Mouse (Mus musculus) natural killer cell, adult 2 months (primary cell): Measurements from ENCODE around the gene Pcsk4.
A peak's percentile ranks its signal among the peaks of the same experiment; 100 is the strongest.

Experiments
- DNase-seq, 2 experiments: peaks; one replicate each; pipeline ENCODE4 v3.0.0; 2022; ENCODE audit warnings: low spot score in 2 of 2

The Pcsk4 gene

DNA sequence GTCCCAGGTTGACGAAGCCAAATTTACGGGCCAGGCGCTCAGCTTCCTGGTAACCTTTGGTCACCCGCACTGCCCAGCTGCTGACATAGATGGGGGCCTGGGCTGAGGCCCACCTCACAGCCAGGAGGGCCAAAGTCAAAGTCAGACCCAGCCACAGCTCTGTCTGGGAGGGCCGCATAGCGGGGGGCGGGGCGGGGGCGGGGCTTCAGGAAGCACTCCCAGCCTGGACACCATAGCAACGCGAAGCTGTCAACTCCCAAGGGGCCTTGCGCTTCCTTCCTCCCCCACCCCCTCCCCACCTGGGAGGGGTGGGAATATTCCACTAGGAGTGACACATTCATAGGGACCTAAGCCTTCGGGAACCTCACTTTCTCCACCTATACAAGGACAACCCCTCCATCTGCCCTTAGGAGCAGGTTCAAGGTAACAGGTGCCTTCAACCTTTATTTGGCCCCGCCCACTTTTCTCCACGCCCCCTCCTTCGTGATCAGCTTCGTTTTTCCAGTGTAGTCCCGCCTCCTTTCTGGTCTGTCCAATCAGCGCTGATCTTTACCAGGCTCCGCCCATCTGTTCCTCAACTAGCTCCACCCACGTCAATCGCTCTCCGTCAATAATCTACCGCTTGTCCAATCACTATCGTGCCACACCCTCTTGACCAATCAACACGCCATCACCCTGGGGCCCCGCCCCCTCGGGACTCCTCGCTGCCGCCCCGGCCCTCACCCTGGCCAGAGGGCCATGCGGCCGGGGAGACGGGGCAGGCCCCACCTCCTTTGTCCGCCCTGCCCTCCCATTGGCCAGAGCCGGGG lies at the start of gene Pcsk4, which contains the start of gene Reep6:
Pcsk4 (minus strand) TSS at position 226 of the 809 bp plus-strand sequence.
Reep6 (plus strand) TSS at position 681 of the 809 bp plus-strand sequence.
- peak; percentile 94 to 97 for DNase-seq

DNA sequence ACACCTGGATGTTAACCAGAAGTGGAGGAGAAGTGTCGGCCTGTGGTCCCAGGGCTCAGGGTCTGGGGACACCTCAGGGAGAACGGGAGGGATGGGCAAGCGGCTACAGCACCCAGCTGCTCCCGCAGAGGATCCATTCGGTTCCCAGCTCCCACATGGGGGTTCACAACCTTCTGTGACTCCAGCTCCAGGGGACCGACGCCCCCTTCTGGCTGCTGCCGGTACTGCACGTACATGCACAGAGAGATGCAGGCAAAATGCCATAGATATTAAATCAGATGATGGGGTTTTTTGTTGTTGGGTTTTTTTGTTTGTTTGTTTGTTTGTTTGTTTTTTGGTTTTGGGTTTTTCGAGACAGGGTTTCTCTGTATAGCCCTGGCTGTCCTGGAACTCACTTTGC lies 48.4 kb upstream of the Pcsk4 start:
- peak in 1 of 2 experiments; percentile 50 for DNase-seq

DNA sequence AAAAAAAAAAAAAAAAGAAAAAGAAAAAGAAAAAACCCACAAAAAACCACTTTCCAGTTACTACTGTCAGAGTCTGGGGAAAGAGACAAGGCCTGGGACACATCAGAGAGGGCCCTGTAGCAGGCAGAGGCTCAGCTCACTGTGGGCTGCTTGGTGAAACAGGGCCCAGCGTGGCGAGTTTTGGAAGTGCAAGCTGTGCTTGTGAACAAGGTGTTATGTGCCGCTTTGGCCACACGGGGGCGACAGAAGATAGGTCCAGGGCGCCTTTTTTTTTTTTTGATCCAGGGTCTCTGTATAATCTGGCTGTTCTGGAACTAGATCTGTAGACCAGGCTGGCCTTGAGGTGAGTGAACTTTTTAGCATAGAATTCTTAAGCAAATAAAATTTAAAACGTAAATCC lies 46.9 kb upstream of the Pcsk4 start:
- DNase-seq: peak; percentile 85 to 92

DNA sequence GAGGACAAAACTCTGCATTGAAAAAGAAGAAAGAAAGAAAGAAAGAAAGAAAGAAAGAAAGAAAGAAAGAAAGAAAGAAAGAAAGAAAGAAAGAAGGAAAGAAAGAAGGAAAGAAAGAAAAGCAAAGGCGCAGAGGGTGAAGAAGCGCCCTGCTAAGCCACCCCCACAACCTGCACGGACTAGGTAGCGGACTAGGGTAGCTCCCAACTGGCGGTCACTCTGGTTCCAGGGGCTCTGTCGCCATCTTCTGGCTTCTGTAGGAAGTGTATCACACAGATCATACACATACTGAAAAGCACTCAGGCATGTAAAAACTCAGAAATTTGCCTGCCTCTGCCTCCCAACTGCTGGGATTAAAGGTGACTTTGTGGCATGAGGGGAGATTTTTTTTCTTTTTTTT lies 44.8 kb upstream of the Pcsk4 start:
- peak; percentile 71 to 83 for DNase-seq

DNA sequence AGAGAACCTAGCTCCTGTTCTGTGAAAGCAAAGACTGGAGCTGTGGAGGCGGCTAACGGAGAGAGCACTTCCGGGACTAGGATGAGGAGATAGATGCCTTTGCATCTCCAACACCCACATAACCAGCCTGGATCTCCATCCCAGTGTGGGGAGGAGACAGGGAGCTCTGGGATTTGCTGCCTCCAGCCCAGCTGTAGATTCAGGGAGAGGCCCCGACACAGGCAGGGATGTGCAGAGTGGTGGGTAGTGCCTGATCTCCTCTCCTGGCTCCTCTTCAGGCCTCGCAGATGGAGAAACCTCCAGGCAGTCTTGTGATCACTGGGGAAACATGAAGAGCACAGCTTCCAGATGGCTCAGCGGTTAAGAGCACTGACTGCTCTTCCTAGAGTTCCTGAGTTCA lies 43.4 kb upstream of the Pcsk4 start:
- DNase-seq: no peak

DNA sequence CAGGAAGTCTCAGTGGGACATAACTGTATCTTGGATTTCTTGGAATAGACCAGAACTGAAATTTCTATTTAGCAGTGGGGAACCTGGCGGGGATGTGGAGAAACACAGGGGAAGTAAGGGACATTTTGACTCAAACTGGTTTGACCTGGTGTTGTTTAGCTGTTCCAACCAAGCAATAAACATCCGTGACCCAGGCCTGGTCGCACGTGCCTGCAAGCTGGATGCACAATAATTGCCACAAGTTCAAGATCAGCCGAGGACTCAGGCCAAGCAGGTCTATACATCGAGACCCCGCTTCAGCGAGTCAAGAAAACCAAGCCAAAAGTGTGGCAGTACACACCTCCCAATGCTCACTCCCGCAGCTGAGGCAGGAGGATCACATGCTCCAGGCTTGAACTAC lies 42.7 kb upstream of the Pcsk4 start:
- no peak for DNase-seq

DNA sequence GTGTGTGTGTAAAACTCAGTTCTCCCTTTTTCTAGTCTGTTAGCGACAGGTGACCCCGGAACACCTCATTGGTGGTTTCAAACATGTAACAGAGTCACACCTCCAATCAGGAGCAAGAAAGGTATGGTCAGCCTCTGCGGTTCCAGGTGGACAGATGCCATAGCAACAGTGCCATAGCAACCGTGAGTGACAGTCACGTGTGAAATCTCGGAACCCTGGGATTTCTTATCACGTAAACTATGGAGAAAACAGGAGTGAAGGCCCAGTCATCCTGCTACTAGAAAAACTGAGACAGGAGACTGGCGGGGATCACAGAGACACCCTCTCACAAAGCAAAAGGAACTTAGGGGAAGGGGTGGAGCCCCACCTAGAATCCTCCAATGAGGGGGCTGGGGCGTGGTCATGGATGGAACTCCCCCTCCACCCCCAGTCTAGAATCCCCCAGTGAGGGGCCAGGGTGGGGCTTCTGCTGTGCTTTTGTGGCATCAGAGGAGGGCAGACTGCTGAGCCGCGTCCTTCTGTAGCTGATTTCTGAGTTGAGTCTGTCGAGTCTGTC lies 42.2 kb upstream of the Pcsk4 start:
- peak; percentile 69 to 86 for DNase-seq

DNA sequence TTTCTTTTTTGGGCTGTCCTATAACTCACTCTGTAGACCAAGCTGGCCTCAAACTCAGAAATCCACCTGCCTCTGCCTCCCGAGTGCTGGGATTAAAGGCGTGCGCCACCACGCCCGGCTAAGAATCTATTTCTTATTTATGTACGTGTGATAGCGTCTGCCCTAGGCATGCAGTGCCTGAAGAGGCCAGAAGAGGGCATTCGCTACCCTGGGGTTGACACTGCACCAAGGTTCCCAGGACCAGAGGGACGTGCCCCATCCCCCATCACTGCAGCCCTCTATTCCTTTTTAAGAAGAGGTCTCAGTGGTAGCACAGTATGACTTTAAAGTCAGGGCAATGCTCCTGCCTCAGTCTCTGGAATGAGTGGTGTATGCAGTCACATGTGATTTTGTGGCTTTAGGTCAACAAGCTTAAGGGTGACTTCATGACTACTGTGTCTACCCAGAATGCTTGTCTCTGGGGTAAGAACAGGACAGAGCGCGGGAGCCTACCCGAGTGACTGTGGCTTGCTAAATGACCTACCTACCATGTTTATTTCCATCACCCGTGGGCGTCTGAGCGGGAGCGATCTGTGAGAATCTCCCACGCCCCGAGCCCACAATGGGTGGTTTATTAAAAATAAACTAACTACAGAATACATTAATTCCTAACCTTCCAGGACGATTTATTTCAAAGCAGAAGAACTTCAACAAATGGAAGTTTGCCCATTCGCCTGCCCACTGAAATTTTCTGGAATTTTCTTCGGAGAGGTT lies 40.9 kb upstream of the Pcsk4 start:
- DNase-seq: peak in 1 of 2 experiments; percentile 37

DNA sequence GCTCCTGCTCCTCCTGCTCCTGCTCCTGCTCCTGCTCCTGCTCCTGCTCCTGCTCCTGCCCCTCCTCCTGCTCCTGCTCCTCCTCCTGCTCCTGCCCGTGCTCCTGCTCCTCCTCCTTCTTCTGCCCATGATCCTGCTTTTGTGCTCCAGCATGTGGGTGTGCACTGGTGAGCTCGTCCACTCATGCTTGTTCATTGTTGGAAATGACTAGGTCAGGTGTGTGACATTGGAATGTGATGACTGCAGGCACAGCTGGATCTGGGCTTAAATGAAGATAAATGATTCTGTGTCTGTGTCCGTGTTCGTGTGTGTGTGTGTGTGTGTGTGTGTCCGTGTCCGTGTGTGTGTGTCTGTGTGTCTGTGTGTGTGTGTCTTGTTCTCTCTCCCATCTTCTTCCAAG lies 39.1 kb upstream of the Pcsk4 start:
- DNase-seq: no peak

DNA sequence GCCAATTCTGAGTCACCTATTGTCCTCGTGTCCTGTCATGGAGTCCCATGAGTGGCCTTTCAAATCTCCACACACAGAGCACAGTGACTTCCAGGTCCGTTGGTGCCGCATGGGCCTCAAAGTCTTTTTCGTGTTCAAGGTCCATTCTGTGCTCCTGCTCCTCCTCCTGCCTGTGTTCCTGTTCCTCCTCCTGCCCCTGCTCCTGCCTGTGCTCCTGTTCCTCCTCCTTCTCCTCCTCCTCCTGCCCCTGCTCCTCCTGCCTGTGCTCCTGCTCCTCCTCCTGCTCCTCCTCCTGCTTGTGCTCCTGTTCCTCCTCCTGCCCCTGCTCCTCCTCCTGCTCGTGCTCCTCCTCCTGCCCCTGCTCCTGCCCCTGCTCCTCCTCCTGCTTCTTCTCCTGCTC lies 38.7 kb upstream of the Pcsk4 start:
- DNase-seq: no peak

DNA sequence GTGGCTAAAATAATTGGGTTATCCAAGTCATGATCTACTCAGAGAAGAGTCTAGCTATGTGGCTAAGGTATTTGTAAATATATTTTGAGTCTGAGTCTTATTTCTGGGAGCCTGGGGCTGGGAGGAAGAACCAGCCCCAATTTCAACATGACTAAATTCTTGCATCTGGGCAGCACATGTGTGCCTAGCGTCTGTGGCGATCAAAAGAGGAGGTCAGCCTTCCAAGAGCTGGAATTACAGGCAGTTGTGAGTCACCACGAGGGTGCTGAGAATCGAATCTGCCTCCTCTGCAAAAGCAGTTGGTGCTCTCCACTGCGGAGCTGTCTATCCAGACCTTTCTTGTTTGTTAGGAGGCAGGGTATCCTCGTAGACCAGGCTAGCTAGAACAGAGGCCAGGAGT lies 36.4 kb upstream of the Pcsk4 start:
- no peak for DNase-seq

DNA sequence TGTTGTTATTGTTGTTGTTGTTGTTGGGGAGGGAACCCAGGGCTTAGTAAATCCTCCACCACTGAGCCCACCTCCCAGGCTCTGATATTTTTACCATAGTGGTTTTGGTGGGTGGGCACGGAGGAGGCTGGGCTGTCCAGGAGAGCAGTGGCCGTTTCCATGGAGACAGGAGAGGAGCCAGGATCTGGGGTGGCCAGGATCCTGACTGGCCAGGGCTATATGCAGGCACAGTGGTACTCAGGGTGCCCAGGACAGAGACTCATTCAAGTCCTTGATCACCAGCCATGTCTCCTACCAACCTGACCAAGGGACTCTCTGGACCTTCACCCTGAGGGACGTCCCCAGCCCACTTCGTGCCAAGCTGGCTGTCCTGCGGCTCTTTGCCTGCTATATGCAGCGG lies 34.4 kb upstream of the Pcsk4 start:
- no peak for DNase-seq

DNA sequence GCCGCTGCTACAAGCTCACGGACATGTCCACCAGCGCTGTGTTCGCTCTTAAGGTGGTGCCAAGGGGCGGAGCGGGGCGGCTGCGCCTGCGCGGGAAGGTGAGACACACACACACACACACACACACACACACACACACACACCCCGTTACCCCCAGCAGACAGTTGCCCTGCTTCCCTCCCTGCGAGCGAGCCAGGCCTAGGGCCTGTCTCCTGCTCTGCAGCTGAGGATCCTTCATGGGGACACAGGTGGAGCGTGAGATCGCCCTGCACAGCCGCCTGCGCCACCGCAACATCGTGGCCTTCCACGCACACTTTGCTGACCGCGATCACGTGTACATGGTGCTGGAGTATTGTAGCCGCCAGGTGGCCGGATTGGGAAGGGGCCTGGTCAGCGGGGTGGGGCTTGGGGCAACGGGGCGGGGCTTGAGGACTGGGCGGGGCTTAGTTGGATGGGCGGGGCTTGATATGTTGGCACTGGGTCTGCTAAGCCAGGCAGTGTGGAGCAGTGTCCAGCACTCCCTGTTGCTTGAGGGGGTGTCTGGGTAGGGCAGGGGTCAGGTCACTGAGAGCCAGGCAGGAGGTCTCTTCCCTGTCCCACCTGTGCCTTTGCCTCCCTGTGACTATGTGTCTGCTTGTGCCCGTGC lies 28.8 kb upstream of the Pcsk4 start:
- no peak for DNase-seq

DNA sequence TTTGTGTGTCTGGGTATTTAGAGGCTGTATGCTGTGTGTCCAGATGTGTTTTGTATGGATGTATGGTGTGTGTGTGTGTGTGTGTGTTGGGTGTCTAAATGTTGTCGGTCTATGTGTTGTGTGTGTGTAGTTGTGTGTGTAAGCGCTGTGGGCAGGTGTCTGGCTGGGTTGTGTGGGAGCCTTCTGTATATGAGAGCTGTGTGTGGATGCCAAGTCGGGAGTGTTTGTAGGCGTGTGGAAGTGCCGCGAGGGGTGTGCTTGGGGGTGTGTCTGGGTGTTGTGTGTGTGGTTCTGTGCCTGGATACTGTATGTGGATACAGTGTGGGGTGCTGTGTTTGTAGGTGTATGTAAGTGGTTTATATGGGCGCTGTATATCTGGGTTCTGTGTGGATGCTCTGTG lies 28.0 kb upstream of the Pcsk4 start:
- no peak for DNase-seq

DNA sequence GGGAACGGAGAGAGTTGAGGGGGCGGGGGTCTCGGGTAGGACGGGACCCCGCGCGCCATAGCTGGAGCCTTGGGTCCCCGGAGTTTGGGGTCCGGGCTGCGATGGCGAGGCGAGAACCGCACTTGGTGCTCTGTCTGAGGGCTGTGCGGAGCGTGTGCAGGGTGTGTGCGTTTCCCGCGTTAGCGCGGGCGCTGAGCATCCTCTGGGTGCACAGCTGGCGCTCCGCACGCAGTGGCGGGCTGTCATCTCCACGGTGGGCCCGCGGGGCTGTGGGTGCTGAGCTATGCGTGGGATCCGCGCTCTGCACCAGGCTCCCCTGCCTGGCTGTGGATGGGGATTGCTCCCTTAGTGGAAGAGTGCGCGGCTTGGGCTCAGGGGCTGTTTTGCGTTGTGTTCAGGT lies 27.4 kb upstream of the Pcsk4 start:
- DNase-seq: no peak

DNA sequence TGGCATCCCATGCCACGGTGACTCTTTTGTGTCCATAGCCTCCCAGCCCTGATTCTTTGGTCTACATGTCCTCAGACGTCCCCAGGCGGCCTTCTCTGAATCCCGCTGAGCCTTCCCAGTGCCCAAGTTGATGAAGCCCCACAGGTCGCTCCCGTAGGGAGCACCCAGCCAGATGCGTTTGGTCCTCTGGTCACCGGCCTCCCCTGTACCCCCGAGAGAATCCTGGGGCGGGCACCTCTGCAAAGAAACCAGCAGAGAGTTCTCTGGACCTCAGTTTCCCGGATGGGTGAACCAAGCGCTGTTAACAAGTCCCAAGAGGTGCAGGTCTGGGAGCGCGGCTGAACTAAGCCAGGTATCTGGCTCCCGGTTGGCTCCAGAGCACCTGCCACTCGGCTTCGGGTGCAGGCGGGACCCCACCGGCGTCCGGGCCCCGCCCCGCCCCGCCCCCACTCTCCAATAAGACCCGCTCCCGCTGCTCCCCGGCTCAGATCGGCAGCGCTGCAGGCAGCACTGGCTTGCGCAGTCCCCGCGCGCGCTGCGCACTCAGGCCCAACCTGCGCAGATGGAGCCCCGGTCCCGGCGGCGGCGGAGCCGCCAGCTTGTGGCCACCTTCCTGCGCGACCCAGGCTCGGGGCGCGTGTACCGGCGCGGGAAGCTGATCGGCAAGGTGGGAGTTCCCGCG lies 26.8 kb upstream of the Pcsk4 start, which contains the start of gene Plk5:
Plk5 (plus strand) TSS at position 459 of the 682 bp plus-strand sequence.
- no peak for DNase-seq

DNA sequence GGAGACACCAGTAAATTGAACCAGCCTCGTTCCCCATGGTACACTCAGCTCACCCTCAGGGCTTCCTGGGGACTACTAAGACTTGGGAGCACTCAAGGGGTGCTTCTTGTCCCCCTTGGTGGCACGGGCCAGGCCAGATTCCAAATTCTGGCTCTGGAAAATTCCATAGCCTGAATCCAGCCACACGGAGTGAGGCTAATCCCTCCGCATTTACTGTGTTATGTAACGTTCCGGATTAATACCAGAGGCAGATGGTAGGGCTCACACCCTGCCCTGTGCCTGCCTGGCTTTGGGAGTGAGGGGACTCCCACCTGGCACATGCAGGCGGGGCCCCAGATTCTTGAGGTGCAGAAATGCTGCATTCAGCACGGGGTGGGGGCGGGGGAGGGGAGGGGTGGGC lies 26.1 kb upstream of the Pcsk4 start:
- DNase-seq: no peak

DNA sequence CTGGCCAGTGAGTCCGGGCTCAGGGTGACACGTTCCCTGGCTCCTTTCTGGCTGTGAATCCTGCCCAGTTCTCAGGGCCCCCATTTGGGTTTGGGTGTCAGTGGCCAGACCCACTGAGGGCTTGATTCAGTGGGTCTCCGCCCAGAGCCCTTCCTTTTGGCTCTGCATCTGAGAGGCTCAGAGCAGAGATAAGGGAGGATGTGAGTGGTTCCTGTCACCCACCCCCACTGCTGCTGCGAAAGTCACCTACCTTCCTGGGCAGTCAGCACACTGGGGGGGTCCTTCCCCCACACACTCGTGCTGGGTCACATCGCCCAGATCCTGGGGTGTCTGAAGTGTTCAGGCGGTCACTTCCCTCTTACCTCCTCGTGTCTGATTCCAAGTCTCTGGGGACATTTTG lies 23.4 kb upstream of the Pcsk4 start:
- DNase-seq: no peak

DNA sequence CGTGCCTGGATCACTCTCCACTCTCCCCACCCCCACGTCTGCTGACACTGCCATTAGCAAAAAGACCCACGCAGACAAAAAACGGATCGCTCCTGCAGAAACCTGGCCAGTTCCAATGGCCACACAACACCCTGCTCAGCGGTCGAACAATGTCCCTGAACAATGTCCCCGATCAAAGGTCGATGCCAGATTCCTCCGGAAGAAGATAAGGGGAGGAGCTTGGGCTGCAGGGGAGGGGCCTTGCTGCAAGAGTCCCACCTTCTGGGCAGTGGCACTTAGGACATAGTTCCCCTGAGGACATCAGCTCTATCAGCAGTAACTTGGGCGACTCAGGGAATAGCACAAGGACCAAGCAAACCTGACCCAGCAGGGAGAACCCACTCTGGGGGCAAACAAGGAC lies 22.6 kb upstream of the Pcsk4 start:
- no peak for DNase-seq

DNA sequence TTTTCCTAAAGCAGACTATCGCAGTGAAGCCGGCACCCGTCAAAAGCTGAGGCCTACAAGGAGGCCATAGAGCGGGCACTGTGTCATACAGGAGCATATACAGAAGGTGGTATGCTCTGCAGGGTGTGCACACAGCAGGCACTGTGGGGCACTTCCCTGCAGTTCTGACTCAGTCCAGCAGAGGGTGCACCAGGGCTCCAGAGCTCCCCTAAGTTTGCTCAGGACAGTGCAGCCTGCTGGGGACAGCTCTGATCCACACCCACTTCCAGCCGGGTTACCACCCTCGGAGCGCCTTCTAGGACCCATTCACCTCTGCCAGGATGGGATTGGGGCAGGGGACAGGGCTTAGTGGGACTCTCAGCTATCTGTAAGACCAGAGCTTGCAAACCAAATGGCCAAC lies 21.0 kb upstream of the Pcsk4 start:
- peak; percentile 74 to 84 for DNase-seq

DNA sequence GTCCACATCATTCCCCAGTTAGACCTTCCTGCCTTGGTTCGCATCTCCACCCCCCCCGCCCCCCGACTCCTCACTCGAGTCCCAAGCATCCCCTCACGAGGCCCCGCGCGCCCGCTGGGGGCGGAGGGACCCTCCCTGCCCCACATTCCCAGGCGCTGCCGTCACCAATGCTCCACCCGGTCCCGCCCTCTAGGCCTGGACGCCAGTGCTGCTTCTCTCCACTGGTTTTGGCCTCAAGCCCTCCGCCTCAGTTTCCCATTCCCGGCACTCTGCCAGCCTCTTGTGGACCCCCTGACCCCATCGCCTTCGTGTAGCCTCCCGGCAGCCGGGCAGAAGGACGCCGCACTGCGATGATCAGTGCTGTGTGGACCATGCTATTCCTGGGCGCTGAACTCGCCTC lies 19.7 kb upstream of the Pcsk4 start:
- DNase-seq: no peak
